Mouse (Mus musculus) heart, postnatal 0 days (tissue): Measurements from ENCODE around the gene Ccser2.

ENCODE experiments used
- CTCF ChIP-seq: IDR thresholded peaks from 2 replicates; pipeline ENCODE4 v1.5.1; 2016; ENCODE audit warnings: antibody characterized with exemption, control low read depth, low read depth
- EP300 ChIP-seq: IDR thresholded peaks from 2 replicates; pipeline ENCODE4 v1.6.1; 2016; ENCODE audit warnings: antibody characterized with exemption, low read depth

DNA sequence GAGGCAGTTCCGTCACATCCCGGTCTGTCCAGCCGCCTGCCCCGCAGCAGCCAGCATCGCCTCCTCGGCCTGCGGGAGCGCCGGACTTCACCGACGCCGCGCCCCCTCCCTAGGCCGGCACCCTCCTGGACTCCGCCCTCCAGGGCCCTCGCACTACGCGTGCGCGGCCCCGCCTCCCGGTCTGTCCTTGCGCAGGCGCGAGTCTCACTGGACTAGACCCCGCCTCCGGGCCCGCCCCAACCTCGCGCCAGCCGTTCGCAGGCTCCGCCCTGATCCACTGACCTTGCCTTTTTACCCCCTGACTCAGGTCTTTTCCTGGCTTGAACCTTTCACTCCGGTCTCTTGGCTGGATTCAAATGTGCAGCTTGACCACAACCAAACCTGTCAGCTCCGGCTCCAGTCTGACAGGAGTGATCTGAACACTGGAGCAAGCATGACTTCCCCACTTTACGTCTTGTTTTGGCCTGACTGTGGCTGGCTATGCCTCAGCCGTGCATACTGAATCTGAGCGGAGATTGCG lies at the start of gene Ccser2:
- TF ChIP-seq EP300 = no peak
- TF ChIP-seq CTCF = no peak
